Mouse (Mus musculus) frontal cortex, postnatal 25 days (tissue): ENCODE results near the gene Pspn.
A peak's percentile ranks its signal among the peaks of the same experiment; 100 is the strongest.

Experiments
- DNase-seq, 2 experiments: peaks; one replicate each; pipeline ENCODE4 v3.0.0; 2022; ENCODE audit warnings: low spot score in 2 of 2

Gene Pspn

DNA sequence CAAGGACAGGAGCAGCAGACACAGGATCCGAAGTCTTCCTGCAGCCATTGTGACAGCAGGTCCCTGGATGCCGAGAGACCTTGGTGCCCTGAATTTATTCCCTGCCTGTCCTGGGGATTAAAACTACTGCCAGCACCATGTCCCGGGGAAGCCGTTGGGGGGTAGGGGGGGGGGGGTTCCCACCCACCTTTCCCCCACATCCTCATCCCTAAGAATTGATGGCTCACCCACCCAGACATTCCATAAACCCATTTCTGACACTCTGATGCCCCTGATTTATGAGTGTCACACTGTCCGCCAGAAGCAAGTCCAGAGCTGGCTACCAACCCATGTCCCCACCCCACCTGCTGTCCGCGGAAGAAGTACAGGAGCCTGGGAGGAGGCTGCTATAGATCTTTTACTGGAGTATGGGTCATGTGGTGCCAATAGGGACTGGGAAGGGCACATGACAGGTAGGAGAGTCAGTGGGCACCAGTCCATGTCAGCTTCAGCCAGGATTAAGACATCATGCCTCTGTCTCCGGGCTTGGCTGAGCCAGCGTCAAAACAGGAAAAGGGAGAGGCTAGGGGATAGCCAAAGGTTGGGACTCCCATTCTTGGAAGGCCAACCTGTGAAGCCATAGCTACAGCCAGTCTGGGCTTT, at the start of gene Pspn:
TSS of gene Pspn (minus strand) at position 51 of the 642 bp plus-strand sequence.
- DNase-seq, result no peak

DNA sequence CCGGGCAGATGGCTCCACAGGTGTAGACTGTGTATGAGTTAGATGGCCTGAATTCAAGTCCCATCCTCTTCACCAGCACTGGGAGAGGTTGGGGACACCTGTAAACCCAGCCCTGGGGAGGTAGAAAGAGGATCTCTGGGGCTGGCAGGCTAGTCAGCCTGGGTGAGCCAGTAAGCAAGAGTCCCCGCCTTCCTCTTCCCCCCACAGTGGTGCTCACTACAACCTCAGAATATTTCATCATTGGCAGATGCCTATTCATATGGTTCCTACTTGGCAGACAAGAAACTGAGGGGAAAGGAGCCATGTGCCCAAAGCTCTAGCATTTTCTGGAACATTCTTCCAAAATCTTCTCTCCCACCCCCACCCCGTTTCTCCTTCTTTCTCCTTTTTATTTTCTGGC, 49.0 kb upstream of the Pspn start:
- no peak for DNase-seq

DNA sequence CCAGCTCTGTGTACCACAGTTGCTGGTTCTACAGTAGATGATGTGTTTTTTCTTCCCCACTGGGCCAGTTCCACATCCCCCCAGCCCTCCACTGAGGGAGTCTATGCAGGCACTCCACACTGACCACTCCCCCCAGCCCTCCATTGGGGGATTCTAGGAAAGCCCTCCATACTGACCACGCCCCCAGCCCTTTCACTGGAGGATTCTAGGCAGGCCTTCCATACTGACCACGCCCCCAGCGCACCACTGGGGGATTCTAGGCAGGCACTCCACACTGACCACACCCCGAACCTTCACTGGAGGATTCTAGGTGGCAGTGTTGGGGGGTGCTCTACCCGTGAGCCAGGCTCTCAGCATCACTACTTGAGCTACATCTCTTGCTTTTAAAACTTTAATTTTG, 47.6 kb upstream of the Pspn start:
- DNase-seq, result no peak

DNA sequence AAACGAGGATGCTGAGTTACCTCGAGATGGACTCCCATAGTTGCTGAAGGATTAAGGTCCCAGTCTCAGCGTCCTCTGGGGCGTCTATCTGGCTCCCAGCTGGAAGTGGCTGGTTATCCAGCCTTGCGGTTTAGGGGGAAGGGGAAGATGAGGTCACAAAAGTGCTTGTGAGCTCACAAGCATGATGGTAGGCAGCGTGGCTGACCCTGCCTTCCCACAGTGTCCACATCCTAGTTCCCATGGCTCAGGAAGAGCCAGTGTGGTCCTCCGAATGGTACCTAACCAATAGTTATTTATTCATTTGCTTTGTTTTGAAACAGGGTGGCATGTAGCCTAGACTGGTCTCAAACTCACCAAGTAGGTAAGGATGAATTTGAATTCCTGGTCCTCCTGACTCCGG, 41.7 kb upstream of the Pspn start, which contains the start of gene Slc25a41:
TSS of gene Slc25a41 (minus strand) at position 101 of the 400 bp plus-strand sequence.
- DNase-seq, result no peak

DNA sequence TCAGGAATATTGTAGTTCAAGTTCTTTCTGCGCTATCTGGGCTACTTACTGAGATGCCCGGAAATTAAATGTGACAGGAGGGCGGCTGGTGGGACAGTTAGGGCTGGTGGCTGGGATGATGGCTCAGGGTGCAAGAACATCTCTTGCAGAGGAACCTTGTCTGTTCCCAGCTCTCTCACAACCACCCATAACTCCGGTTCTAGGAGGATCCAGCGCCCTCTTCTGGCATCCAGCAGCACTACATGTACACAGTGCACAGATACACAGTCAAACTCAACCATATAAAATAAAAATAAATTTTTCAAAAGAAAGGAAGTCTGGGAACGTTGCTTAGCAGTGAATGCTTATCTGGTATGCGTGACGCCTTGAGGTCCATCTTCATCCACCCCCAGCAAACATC, 39.2 kb upstream of the Pspn start:
- DNase-seq, result no peak

GRCm38 (mm10) chr17:57032854-57033253, 33.0 kb upstream of the Pspn start:
- DNase-seq, result no peak

DNA sequence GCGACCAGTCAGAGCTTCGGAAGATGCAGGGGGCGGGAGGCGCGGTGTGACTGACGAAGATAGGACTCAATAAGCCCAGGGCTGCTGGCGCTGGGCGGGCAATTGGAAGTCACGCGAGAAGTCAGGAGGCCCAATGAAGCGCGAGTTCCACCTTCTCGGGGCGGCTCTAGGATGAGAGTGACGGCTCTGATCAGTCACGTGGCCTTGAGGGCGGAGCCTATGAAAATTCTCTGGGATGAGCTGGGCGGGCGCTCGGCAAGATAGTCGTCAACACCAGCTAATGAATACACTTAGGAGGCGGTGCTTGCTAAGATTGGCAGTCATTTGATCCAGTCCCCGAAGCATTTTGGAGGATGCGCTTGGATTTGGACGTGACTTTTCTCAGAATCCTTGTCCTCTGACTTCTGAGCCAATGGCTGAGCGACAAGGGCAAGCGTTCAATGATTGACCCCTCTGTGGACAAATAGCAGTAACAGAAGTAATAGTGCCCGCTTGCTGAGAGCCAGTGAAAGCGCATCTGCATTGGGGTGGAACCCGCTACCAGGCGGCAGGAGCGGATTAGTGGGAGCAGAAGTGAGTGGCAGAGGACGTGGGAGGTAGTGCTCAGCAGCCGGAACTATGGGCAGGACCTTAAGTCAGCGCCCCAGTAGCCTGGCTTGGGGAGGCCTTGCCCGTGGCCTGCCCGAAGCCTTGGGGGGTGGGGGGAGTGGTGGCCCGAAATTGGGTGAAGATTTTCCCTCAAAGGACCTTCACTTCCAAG, 32.0 kb upstream of the Pspn start:
- DNase-seq, result peak; percentile 98 to 99

DNA sequence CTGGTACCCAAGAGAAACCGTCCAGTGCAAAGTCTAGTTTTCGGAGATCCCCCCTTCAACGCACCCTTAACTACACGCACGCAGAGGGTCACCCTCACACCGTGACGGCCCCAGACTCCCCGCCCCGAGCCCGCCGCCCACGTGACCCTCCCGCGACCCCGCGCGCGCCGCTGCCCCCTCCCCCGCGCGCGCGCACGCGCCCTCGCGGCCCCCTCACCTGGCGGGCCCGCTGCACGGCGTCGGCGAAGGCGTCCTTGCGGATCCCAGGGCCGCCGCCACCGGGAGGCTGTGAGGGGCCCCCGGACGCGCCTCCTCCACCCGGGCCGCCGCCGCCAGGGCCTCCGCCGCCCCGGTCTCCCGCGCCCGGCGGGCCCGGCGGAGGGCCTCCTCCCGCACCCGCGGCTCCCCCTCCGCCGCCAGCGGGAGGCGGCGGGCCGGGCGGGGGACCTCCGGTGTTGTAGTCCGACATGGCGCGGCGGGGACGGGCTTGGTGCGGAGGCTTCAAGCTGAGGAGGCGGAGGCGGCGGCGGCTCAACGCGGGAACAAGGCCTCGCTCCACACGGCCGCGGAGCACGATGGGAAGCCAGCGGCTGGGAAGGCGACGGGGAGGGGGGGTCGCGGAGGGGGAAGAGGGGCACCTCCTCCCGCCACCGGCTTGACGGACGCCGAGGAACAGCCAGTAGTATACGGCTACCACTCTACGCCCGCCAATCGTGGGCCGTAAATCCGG, 31.3 kb upstream of the Pspn start, which contains the start of gene Khsrp:
TSS of gene Khsrp (minus strand) at position 592 of the 730 bp plus-strand sequence.
- no peak for DNase-seq

- no peak for DNase-seq
Measured at GRCm38 (mm10) chr17:57029691-57030090, 29.9 kb upstream of the Pspn start.

DNA sequence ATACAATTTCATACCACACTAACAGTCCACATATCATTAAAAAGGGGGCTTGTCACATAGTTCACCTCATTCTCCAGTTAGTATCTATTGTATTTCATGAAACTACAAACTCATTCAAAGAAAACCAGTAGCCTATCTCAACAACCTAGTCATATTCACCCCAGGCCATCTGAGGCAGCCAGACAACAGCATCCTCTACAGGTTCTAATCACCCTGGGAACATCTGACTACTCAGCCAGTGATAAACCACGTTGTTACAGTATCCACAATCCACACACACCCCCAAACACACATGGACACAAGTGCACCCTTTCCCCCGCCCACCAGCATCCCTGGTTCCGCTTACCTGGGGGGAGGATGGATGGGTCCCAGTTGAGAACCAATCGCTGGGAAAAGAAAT, 27.7 kb upstream of the Pspn start:
- DNase-seq, result no peak

GRCm38 (mm10) chr17:57020960-57021359, 21.1 kb upstream of the Pspn start:
- DNase-seq, result no peak

DNA sequence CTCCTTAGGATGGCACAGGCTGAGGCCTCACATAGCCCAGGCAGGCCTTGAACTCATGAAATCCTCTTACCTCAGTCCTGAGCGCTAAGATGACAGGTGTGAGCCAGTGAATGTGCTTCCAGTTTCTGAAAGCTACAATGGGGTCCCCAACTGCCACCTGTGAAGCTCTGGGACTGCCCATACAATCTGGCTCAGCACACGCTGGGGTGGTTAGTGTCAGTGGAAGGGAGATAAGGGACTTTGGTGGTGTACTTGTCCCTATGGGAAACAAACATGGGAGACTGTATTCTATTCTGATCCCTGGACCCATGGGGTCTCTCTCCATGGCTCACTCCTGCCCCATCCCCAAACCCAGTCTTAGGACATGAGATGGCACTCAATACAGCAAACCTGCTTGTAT, 19.9 kb upstream of the Pspn start:
- no peak for DNase-seq

DNA sequence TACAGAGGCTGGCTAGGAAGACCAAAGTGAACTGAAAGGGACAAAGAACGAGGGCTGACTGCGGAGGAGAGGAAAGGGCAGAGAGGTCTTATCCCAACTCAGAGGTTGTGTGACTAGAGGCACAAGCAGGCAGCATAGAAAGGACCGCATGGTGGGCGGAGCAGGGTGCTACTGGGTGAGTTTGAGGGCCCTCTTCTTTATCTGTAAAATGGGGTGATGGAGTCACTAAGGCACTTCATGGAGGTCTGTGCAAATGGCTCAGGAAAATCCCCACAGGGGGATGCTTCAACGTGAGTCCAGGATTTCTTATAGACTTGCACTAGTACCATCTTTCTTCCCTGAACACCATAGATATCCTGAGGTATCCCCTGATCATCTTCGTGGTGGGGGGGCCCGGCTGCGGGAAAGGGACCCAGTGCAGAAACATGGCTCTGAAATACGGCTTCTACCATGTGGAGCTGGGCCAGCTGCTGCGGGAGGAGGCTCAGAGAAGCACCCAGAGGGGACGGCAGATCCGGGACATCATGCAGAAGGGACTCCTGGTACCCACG, 12.5 kb upstream of the Pspn start:
- DNase-seq, result no peak

- DNase-seq, result peak; percentile 92 to 94
Measured at GRCm38 (mm10) chr17:57011236-57012141, 11.7 kb upstream of the Pspn start, which contains the start of the genes Gtf2f1 and Gm17949. Gene Gtf2f1, minus strand, starts transcription at chr17:57011288. Gene Gm17949, plus strand, starts transcription at chr17:57011469.

GRCm38 (mm10) chr17:57010911-57011235, 11.1 kb upstream of the Pspn start:
- DNase-seq, result no peak

DNA sequence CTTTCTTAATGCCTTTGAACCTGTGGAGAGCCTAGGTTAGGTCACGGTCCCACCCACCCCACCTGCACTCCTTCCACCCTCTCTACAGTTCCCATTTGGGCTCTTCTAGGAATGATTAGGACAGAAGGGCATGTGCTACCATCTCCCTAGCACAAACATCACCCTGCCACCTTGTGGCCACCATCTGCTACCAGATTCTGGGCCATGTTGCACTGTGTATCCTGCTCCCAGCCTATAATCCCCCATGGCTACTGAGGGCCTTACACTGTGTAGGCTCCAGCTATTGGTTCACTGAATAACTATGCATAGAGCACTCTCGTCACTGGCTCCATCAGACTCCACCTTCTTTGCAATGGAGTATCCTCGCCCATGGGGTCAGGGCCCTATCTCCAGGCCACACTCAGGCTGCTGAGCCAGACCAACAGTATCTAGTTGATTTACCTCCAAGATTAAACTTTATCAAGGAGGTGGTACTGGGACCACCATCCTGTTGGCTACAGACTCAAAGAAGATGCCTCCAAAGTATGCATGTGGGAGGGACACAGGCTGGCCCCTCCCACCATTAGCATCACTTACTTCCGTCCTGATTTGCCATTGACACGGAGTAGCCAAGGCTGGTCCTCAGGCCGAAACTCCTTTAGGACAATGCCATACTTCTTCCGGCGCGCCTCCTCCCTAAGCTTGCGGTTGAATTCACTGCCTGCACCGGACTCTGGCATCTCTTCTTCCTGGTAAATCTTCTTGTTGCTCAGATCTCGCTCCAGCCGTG, 7.5 kb upstream of the Pspn start:
- DNase-seq, result no peak

- no peak for DNase-seq
Measured at GRCm38 (mm10) chr17:57003994-57004393, 4.2 kb upstream of the Pspn start.

DNA sequence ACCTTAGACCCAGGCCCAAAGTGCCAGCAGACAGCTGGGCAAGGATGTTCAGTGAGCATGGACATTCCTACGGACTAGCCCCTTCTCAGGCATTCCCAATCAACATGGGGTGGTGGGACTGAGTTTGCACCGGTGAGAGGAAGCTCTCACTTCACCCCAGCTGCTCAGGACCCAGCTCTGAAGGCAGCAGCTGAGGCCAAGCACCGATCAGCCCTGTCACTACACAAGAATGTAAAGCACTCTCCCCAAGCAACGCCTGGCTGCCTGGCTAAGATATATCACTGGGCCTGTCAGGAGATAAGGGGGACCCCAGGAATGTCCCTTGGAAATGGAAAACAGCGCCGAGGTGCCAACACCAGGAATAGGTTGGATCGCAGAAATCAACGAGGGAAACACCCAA, 1.4 kb upstream of the Pspn start:
- DNase-seq, result no peak

DNA sequence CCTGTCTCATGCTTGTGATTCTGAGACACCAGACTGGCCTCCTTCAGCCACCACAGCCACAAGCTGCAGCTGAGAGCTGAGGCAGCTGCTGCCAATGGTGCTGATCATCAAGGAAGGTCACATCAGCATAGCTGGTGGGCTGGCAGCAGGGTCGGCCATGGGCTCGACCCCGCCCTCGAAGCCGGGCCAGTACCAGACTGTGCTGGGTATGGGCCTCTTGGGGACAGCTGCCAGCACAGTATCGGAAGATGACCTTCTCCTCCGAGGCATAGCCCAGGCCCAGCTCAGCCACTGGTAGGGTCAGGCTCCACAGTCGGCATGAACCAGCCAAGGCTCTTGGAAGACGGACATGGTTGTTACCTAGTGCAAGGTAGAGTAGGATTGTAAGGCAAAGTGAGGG, 404 bp downstream of the Pspn start:
- no peak for DNase-seq

- peak; percentile 80 to 91 for DNase-seq
Measured at GRCm38 (mm10) chr17:56997029-56997667, 2.7 kb downstream of the Pspn start, which contains the start of gene Alkbh7. Gene Alkbh7, plus strand, starts transcription at chr17:56997339.
